Mouse (Mus musculus) right cerebral cortex, postnatal 14 days (tissue): ENCODE data around the gene Epha1.

Source experiments
- DNase-seq: peaks from one replicate; pipeline ENCODE4 v3.0.0; 2022

Gene Epha1

DNA sequence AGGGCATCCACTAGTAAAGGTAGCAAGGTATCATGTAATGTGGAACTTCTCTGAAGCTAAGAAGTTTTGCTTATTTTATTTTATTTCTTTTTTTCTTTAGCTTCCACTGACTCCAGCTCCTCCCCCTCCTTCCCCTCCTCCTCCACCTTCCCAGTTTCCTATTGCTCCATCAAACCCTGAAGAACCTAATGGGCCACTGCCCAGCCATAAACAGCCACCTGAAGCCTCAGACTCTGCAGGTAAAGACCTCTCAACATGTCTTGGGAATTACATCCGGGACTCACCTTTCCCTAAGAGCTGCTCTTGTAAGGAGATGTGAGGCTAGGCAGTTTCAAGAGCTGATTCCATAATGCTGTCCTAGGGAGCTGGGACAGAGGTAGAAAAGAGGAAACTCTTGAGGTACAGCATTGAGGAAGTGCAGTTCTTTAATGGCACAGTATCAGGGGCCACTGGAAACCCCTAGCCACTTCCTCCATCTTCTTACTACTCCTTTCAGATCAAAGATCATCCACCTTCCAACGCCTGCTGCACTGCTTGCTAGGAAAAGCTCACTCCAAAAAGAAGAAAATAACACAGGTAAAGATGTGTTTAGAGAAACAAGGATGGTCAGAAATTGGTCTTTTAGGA lies 62.5 kb downstream of the Epha1 start:
- DNase-seq, result no peak

DNA sequence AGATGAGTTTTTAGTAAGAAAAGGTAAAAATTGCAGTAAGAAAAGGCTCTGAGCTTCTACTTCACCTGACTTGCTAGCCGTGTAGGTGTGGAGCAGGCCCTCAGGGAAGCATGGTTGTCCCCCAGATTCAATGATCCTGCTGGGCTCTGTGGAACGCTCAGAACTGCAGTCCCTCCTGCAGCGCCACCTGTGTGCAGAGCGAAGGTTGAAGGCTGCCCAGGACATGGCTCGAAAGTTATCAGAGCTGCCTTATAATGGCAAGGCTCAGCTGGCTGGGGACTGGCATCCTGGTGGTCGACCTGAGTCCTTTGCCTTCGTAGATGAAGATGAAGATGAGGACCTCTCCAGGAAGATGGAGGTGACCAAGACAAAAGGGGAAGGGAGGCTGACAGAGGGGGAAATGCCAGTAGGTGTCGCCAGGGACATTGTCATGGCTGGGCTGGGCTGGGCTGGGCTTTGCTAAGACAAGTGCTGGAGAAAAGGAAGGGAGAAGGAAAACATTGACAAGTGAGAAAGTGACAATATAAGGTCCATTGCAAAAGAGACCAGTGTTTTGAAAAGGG lies 63.2 kb downstream of the Epha1 start:
- DNase-seq, result no peak
